Mouse (Mus musculus): Measurements from ENCODE around the gene Fbrsl1. TPM values are rescaled to one million over a fixed set of nuclear protein-coding genes. Genes with fewer than 3 reads are reported as not detected.
"Not testable (repeated sequence)": the region's sequence is repeated elsewhere in the genome, so short reads cannot be mapped to it uniquely, and the experiment has no call there.

The Fbrsl1 gene
- total RNA-seq, 2 experiments from 2014 or later: 60.7 to 65.7 TPM

DNA sequence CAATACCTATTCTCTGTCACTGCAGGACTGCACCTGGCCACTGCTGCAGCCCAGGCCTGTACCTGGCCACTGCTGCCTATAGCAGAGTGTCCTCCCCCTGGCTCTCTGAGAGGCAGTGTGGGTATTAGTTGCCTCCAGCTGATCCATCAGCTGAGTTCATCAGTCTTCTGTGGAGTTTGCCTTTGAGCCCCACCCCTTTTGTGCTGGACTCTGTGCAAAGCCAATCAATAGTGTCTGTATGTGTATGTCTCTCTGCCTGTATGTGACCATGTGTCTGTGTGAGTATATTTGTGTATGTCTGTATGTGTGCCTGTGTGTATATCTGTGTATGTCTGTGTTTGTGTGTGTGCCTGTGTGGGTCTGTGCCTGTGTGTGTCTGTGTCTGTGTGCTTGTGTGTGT lies 7.0 kb upstream of the Fbrsl1 start:
- no peak for DNase-seq (ENCODE audit: low spot score in 2 of 2)

DNA sequence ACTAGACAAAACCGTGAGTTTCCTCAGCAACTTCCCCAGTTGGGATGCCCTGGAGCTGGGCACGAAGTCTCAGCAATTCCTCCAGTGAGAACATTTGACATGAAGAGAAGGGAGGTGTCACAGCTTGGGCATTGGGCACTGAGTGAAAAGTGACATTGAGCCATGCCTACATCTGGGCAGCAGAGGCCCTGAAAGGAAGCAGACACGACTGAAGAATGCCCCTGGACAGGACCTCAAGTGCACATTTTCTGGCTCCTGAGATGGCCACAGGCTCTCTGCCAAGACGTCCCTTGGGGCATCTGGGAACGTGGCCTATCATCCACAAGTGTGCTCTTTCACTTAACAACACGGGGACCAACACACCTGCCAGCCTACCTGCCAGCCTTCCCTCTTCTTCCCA lies 991 bp upstream of the Fbrsl1 start:
- DNase-seq (ENCODE audit: low spot score in 2 of 2): no peak

DNA sequence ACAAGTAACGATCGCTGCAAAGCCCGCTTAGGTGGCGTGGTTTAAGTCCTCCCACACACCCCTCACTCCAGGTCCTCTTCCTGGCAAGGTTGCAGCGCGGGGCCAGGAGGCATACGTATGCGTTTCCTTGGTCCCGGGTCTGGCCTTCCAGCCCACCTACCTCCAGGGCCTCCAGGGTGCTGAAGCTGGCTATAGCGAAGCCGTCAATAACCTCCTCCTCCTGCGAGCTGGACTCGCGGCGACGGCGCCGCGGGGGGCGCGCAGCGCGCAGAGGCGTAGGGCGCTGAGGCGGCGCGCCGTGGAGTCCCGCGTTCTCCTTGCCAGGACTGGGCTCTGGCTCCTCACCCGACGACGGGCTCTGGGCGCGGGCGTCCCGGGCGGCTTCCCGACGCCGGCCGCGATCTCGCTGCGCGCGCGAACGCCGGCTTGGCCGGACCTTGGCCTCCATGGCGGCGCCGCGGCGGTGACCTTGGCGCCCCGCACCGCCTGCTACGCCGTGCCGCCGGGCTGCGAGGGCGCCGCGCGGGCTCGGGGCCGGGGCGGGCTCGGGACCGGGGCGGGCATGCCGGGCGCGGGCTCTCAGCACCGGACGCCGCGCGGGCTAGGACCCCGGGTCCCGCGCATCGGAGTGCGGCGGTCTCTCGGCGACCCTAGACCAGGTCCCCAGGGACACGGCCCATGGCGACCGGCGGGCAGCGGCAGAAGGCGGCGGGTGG lies 425 bp downstream of the Fbrsl1 start:
- DNase-seq (ENCODE audit: low spot score in 2 of 2): no peak

DNA sequence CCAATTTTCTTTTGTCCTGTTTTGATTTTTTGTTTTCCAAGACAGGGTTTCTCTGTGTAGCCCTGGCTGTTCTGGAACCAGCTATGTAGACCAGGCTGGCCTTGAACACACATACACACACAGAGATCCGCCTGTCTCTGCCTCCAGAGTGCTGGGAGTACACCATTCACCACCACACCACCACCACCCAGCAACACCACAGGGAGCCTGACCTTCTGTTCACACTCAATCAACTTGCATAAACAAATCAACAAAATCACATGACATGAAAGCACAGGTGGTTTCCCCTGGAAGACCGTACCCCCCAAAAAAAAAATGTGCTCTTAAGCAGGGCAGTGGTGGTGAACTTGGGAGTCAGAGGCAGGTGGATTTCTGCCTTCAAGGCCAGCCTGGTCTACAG lies 3.8 kb downstream of the Fbrsl1 start:
- no peak for DNase-seq (ENCODE audit: low spot score in 2 of 2)

DNA sequence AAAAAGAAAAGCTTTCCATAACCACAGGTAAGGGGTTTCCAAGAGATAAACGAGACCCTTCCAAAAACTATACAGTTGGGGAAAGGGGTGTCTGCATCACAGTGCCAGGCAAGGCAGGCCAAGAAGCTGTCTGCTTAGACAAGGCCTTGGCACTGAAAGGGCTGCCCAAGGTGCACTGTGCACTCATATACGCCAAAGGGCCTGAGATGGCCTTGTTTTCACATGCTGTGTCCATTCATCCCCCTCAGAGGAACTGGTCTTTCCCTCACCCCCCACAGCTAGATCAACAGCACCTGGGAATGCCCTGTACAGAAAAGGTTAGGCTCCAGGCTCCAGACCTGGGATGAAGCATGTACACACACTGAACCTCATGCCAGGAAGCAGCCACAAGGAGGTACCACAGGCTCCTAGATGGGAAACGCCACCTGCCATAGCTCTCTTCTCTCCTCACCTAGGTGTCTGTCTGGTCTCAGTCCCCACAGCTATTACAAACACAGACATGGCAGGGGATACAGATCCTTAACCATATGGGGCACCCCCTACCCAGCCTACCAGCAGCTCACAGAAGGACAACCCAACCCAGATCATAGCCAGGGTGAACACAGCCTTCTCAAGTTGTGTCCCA lies 5.2 kb downstream of the Fbrsl1 start:
- DNase-seq (ENCODE audit: low spot score in 2 of 2): no peak

DNA sequence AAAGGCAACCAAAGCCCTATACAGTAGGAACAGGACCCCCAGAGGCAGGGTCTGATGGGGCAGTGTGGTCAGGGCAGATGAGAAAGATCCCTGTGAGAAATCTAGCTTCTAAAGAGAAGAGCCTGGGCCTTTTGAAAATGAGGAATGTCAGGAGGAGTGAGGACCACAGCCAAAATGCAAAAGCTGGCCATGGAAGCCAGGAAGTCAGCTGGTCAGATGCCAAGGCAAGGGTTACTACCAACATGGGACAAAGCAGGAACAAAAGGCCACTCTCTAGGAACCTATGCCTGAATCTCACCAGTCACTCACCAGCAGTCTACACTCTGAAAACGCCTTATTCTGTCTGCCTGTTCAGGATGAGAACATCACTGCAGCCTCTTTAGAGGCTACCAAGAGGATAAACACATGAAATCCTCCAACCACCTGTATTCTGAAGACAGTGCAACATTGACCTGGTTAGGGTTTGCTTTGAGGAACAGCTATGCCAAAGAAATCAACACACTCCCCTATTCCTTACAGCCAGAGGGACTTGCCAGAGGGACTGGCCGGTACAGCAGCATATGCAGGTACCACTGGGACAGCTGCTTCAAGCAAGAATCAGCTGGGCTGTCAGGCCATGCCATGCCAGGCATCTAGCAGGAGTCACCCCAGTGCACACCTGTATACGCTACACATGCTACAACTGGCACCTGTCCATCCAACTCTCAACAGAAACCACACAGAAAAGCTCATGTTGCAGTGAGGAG lies 8.6 kb downstream of the Fbrsl1 start:
- DNase-seq (ENCODE audit: low spot score in 2 of 2): no peak

DNA sequence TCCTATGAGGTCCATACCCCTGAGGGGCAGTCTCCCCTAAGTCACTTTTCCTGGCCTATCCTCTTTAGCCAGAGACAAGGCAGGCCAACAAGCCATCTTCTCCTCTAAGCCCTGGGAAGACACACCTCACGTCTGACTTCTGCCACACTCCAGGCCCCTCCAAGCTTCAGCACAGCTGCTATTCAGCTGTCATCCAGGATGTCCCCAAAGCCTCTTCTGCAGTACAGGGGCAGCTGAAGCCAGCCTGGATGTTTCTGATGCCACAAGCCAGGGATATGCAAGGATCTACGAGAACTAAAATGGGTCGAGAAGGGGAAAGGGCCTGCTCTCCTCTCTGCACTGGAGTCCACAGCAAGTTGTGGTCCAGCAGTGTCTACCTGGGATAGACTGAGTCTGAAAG lies 9.7 kb downstream of the Fbrsl1 start:
- DNase-seq (ENCODE audit: low spot score in 2 of 2): no peak

DNA sequence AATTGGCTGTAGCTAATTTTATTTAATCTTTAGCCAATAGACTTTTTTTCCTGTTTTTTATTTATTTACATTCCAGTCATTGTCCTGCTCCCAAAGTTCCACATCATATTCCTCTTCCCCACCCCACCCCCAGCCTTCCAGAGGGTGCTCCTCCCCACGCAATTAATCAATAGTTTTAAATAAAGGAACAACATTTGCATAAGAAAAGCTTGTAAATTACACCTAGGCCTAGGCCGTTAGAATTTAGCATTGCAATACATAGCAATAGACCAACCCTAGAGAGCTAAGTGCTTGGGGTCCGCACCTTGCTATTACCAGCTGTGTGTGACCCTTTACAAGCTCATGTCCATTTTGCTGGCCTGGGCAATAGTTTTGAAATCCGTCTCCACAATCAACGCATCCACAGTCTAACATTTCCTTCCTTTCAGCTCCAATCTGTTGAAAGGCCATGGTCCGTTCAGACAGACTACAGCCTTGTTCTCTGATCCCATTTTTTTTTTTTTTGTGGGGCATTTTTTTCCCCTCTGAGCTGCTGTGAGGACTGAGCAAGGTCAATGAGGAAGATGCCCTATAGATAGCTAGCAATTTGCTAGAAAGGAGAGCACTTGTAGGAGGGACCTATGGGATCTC lies 10.6 kb downstream of the Fbrsl1 start:
- DNase-seq (ENCODE audit: low spot score in 2 of 2): no peak

DNA sequence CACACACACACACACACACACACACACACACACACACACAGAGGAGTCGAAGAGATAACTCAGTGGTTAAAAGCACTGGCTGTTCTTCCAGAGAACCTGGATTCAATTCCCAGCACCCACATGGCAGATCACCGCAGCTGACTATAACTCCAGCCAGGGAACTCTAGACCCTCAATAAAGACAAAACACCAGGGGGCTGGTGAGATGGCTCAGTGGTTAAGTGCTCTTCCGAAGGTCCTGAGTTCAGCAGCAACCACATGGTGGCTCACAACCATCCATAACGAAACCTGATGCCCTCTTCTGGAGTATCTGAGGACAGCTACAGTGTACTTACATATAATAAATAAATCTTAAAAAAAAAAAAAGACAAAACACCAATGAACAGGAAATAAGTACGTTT lies 12.1 kb downstream of the Fbrsl1 start:
- DNase-seq (ENCODE audit: low spot score in 2 of 2): not testable (repeated sequence)

DNA sequence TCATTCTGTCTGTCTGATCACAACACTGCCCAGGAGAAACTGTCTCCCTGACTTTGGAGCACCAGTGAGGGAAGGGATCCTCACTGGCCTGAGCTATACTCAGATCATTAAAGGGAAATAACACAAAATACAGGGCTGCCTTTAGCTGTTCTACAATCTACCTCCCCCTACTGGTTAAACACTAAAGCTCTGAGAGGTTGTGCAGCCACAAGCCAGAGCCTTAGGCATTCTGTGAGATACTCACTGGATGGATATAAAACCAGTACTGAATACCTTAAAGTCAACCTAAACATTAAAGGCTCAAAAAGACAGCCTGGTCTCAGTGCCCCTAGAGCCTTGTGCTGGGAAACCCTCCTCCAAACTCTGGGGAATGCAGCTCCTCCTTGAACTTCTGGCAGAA lies 13.5 kb downstream of the Fbrsl1 start:
- DNase-seq (ENCODE audit: low spot score in 2 of 2): no peak

DNA sequence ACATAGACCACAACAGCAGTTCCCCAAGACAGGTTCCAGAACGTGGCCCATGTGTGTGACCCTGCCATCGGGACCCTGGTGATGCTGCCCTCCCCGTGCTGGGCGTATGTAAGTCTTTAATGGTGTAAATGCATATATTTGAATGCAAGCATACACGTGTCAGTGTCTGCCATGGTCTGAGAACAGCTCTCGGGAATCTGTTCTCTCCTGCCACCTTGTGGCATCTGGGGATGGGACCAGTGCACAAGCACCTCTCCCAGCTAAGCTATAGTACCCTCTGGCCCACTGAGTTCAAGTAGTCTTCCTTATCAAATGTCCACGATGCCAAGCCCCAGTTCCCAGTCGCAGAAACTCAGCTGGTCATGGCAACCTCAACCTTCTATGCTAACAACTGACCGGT lies 19.3 kb downstream of the Fbrsl1 start:
- DNase-seq (ENCODE audit: low spot score in 2 of 2): peak; percentile 54 to 64

DNA sequence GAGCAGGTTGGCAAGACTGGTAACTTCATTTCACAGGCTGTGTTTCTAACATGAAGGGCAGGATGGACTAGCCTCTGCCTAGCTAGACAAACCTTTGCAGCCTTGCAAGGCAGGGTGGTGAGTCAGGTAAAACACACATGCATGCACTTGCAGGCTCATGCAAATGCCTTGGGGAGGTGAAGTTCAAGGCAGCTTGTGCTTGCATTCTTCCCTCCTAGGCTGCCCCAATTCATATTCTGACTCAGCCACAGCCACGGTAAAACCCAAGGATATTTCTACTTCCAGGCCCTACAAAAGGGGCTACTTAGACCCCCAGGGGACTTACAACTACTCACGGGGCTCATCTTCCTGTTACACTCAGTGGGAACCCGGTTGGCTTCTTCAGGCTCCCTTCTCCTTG lies 20.0 kb downstream of the Fbrsl1 start:
- DNase-seq (ENCODE audit: low spot score in 2 of 2): no peak

DNA sequence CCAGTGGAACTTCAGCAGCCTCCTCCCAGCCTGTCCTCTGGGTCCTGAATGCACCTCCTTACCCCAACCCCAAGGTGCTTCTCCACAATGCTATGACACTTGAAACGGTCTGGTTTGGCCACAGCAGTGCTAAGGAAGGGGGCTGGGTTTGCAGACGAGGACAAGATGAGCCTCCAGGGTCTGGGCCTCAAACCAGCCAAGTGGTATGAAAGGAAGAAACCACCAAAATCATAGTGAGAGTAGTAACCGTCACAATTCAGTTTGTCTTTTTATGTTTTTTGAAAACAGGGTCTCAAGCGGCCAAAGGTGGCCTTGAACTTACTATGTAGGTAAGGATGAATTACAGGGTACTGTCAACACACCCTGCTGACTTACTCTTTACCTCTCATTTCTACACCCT lies 23.1 kb downstream of the Fbrsl1 start:
- no peak for DNase-seq (ENCODE audit: low spot score in 2 of 2)

DNA sequence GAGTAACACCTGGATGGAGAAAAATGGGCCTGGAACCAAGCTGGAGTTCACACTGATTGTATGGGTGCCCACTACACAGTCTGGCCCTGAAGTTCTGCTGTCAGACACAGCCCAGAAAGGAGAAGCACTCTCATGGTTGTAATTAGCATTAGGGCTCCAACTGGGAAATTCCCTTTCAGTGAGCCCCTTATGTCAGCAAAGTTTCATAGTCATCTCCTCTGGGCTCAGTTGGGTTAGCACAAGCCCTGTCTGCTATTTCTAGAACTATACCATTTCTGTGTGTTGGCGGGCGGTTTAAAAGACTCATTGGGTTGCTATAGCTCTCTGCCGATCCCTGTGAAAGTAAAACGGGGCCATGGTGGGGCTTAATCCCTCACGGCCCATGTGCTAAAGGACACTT lies 24.1 kb downstream of the Fbrsl1 start:
- DNase-seq (ENCODE audit: low spot score in 2 of 2): no peak

DNA sequence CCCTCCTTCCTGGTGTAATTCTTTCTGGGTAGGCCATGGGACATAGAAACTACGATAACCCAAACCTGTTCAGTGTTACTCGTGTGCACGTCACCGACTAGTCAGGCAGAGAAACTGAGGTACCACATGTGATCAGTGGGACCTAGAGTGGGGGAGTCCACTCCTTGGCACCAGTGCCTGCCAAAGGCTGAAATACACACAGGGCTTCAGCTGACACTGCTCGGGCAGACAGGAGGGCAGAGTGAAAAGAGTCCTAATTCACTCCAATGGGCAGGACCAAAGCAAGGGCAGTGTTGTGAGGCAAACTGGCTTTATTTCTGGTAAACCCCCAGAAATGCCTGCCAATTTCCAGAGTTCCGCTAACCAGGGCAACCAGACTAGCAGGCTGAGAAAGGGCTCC lies 26.9 kb downstream of the Fbrsl1 start:
- no peak for DNase-seq (ENCODE audit: low spot score in 2 of 2)

DNA sequence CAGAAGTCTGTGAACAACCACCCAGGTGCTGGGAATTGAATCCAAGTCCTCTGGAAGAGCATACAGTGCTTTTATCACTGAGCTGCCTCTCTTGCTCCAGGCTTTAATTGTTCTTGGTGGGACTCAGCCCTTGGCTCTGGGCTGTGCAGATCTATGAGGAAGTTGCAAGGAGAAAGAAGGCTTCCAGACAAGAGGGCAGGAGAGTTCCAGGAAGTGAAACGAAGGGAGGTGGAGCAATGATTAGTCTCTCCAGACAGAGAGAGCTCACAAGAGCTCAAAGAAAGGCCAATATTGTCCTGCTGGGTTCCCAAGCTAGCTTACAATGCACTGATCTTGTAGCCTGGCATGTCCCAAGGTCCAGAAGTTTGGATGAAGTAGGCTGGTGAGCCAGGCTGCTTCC lies 27.4 kb downstream of the Fbrsl1 start:
- DNase-seq (ENCODE audit: low spot score in 2 of 2): no peak

DNA sequence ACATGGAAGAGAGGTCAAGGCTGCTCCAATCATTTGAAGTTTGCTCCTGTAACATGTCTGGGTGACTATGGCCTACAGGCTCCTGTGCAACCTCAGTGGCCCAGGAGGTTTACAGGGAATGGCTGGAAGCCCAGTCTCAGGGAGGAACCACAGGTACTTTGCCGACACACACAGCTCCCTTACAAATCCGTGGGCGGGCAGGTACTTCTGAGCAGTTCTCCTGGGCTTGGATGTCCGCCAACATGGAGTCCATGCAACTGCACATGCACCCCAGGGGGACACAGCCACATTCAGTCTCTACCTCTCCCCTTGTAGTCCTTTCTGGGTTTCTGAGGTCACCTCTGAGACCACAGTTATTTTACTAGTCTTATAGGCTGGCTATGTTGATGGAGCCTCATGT lies 28.1 kb downstream of the Fbrsl1 start:
- no peak for DNase-seq (ENCODE audit: low spot score in 2 of 2)

DNA sequence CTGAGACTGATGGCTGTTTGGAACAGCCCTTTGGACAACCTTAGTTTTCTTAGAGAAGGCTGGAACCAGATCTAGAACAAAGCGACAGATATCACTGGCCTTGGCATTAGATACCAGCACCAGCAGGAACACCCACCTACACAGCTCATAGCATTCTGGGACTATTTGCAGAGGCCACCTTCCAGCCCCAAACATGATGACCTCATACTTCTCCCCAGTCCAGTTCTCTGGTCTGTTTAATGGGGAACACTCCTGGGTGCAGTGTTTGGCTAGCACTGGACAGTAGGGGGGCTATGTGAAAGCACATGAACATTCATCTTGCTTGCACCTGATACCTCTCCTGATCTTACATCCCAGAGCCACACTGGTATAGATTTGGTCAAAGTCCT lies 29.8 kb downstream of the Fbrsl1 start:
- DNase-seq (ENCODE audit: low spot score in 2 of 2): no peak

DNA sequence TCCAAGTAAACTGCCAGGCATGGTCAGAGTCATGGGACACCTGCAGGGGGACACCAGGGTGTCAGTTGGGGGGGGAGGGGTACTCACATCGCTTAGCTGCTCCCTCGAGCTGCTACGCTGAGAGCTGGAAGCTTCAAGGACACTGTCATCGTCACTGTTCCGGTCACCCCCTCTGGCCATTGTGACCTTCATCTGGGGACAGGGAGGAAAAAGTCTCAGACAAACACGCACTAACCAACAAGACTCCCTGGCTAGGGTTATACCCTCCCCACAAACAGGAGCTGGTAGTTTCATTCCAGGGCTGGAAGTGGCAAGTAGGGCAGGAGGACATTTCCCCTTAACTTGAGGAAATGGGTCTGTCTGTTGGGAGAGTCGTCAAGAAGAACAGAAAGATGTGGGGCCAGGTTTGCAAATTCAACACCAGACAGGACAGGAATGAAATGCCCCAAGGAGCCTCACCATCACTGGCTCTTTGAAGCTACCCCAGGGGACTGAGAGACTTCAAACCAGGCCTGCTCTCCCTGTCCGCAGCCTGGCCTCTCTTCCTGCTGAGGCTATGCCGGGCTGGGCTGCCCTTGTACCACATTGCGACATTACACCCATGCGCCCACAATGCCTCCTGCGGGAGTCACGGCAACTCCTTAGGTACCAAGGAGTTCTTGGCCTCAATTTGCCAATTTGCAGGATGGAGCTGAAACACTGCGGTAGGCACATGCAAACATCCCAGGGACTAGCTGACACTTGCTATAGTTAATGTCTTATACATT lies 30.4 kb downstream of the Fbrsl1 start:
- DNase-seq (ENCODE audit: low spot score in 2 of 2): peak in 1 of 2 experiments; percentile 48

DNA sequence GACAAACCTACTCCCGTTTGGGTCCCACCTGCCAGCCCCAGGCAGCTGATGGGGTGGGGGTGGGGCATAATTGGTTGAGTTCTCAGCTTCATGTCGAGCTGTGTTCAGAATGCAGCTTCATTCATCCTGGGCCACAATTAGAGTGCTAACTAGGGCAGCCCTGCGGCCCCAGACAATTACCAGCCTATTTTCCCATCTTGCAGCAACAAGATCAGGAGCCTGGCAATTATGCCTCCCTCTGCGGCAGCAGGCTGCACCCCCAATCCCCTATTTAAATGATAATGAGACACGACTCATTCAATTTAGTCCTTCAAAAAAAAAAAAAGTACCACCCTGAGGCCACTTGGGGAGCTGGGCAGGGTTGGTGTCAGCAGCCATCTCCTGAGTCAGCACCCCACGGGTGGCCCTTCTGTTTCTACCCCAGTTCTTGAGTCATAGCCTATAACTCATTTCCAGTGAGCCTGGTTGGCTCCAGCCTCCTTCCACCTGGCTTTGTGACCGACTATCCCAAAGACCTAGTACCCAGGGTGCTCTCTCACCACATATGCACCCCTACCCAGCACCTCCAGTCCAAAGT lies 31.4 kb downstream of the Fbrsl1 start:
- DNase-seq (ENCODE audit: low spot score in 2 of 2): peak in 1 of 2 experiments; percentile 41

All from adrenal gland, adult 18-20 months (tissue).